Mouse (Mus musculus) cerebellum, adult 2 months (tissue): ENCODE results near the gene Notch1.

Source experiments
- CTCF ChIP-seq: fragments of 200-500 bp; IDR thresholded peaks from 2 replicates; pipeline ENCODE4 v1.5.1; 2011; ENCODE audit warnings: low read depth, mild to moderate bottlenecking, control low read depth, low read length, moderate library complexity, borderline replicate concordance; ENCODE audit not compliant: insufficient read depth
- POLR2A ChIP-seq: fragments of 200-500 bp; IDR thresholded peaks from 2 replicates; pipeline ENCODE4 v1.6.1; 2011; ENCODE audit warnings: low read length, control low read depth, borderline replicate concordance; ENCODE audit not compliant: insufficient read depth

DNA sequence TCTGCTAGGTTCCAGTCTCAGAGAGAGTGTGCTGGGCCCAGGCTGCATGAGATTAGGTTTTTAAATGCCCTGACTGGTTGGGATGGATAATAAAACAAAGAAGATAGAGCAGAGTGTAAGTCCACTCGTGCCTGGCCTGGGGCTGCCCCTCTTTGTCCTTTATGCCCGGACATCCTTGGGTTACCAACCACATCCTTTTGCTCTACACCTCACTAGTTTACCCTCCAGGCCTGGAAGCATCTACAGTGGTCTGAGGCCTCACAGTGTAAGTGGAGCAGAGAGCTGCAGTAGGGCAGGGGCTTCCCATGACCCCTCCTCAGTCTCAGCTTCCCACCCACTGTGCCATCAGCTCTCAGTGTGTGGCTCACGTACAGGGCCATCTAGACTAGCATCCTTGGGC lies 17.7 kb upstream of the Notch1 start:
- TF ChIP-seq POLR2A (no peak), CTCF (no peak)
